Mouse (Mus musculus): ENCODE measurements around the gene Zfp385a. TPM values are rescaled to one million over a fixed set of nuclear protein-coding genes. Genes with fewer than 3 reads are reported as not detected.

Gene Zfp385a
- total RNA-seq, 2 experiments from 2014 or later, result 12.9 to 13.0 TPM

GRCm38 (mm10) chr15:103365471-103366375 lies 25.8 kb upstream of the Zfp385a start:
- DNase-seq, result peak; percentile 65 to 69
- intact Hi-C loops (cut with DNase I), result loop anchor here (2.0 kb wide), 2 partner anchors 17 to 23 kb away; no protein-coding TSS in a partner anchor

- intact Hi-C loops (cut with DNase I), result loop anchor here (2.0 kb wide), 1 partner anchor 24 kb away; no protein-coding TSS in a partner anchor
- no peak for DNase-seq
Measured at GRCm38 (mm10) chr15:103364761-103365160, 24.9 kb upstream of the Zfp385a start.

GRCm38 (mm10) chr15:103363809-103364208 lies 23.9 kb upstream of the Zfp385a start:
- intact Hi-C loops (cut with DNase I), result loop anchor here (2.0 kb wide), 1 partner anchor 25 kb away; no protein-coding TSS in a partner anchor

GRCm38 (mm10) chr15:103362950-103363349 lies 23.1 kb upstream of the Zfp385a start:
- intact Hi-C loops (cut with DNase I), result no loop called here
- DNase-seq, result no peak

More at GRCm38 (mm10) chr15:103363809-103364208, 23.9 kb upstream of the Zfp385a start:
- no peak for DNase-seq

GRCm38 (mm10) chr15:103362333-103362732 lies 22.4 kb upstream of the Zfp385a start:
- intact Hi-C loops (cut with DNase I), result no loop called here
- DNase-seq, result no peak

GRCm38 (mm10) chr15:103361269-103361668 lies 21.4 kb upstream of the Zfp385a start:
- no peak for DNase-seq
- intact Hi-C loops (cut with DNase I), result no loop called here

- DNase-seq, result peak in 1 of 2 experiments; percentile 66
- intact Hi-C loops (cut with DNase I), result no loop called here
Measured at GRCm38 (mm10) chr15:103359869-103360602, 20.1 kb upstream of the Zfp385a start.

GRCm38 (mm10) chr15:103359122-103359510 lies 19.2 kb upstream of the Zfp385a start:
- intact Hi-C loops (cut with DNase I), result no loop called here
- peak in 1 of 2 experiments; percentile 49 for DNase-seq

- DNase-seq, result peak in 1 of 2 experiments; percentile 44
- intact Hi-C loops (cut with DNase I), result no loop called here
Measured at GRCm38 (mm10) chr15:103358278-103359121, 18.6 kb upstream of the Zfp385a start.

GRCm38 (mm10) chr15:103357817-103358216 lies 17.9 kb upstream of the Zfp385a start:
- no peak for DNase-seq
- intact Hi-C loops (cut with DNase I), result no loop called here

- no peak for DNase-seq
Measured at GRCm38 (mm10) chr15:103356130-103356529, 16.2 kb upstream of the Zfp385a start.

GRCm38 (mm10) chr15:103355420-103355819 lies 15.5 kb upstream of the Zfp385a start:
- intact Hi-C loops (cut with DNase I), result no loop called here
- DNase-seq, result no peak

More at GRCm38 (mm10) chr15:103356130-103356529, 16.2 kb upstream of the Zfp385a start:
- intact Hi-C loops (cut with DNase I), result no loop called here

- no peak for DNase-seq
- intact Hi-C loops (cut with DNase I), result no loop called here
Measured at GRCm38 (mm10) chr15:103354690-103355089, 14.8 kb upstream of the Zfp385a start.

GRCm38 (mm10) chr15:103353511-103354256 lies 13.8 kb upstream of the Zfp385a start:
- intact Hi-C loops (cut with DNase I), result loop anchor here (1.0 kb wide), 1 partner anchor 35 kb away; no protein-coding TSS in a partner anchor
- DNase-seq, result no peak

GRCm38 (mm10) chr15:103352856-103353255 lies 13.0 kb upstream of the Zfp385a start:
- intact Hi-C loops (cut with DNase I), result loop anchor here (1.0 kb wide), 1 partner anchor 35 kb away; no protein-coding TSS in a partner anchor
- DNase-seq, result peak in 1 of 2 experiments; percentile 69

GRCm38 (mm10) chr15:103347275-103347684 lies 7.4 kb upstream of the Zfp385a start:
- peak in 1 of 2 experiments; percentile 70 for DNase-seq

GRCm38 (mm10) chr15:103345789-103346188 lies 5.9 kb upstream of the Zfp385a start:
- DNase-seq, result no peak
- intact Hi-C loops (cut with DNase I), result no loop called here

More at GRCm38 (mm10) chr15:103347275-103347684, 7.4 kb upstream of the Zfp385a start:
- intact Hi-C loops (cut with DNase I), result loop anchor here (1.0 kb wide), 1 partner anchor 41 kb away; no protein-coding TSS in a partner anchor

GRCm38 (mm10) chr15:103343556-103343955 lies 3.7 kb upstream of the Zfp385a start:
- no peak for DNase-seq
- intact Hi-C loops (cut with DNase I), result no loop called here

- no peak for DNase-seq
- intact Hi-C loops (cut with DNase I), result no loop called here
Measured at GRCm38 (mm10) chr15:103343008-103343407, 3.1 kb upstream of the Zfp385a start.

Data from heart, postnatal 36 days (tissue).